Mouse (Mus musculus): Measurements from ENCODE around the gene Suv39h1. TPM values are rescaled to one million over a fixed set of nuclear protein-coding genes. Genes with fewer than 3 reads are reported as not detected.
"Not testable (repeated sequence)": the region's sequence is repeated elsewhere in the genome, so short reads cannot be mapped to it uniquely, and the experiment has no call there.

Gene Suv39h1
- polyA plus RNA-seq, 1 experiment, result 106 TPM

- H3K4me3 ChIP-seq (ENCODE audit: insufficient read depth, poor library complexity, severe bottlenecking), result no peak overlapping the region
- no peak overlapping the region for H3ac ChIP-seq (ENCODE audit: control insufficient read depth, insufficient read length, low read depth)
- no peaks in the 10 kb centered on the region for H3K27me3 ChIP-seq (ENCODE audit: control insufficient read depth, insufficient read depth, insufficient read length)
- peaks cover 68% of the 10 kb centered on the region for H3K79me2 ChIP-seq (ENCODE audit: control insufficient read depth, insufficient read depth)
- H3K36me3 ChIP-seq (ENCODE audit: control insufficient read depth, insufficient read depth), result peaks cover 53% of the 10 kb centered on the region
- H3K79me3 ChIP-seq (ENCODE audit: low read depth), result peaks cover 41% of the 10 kb centered on the region
- TF ChIP-seq CTCF (IDR thresholded peaks at IDR 0.05; ENCODE audit: control insufficient read depth, insufficient read depth, insufficient read length) (no peak), FOSL1 (IDR thresholded peaks at IDR 0.05; ENCODE audit: insufficient read depth, low read length, poor library complexity, severe bottlenecking) (no peak), USF1 (IDR thresholded peaks at IDR 0.05; ENCODE audit: low read depth) (no peak), MAX (IDR thresholded peaks at IDR 0.05) (no peak)
Measured at GRCm38 (mm10) chrX:8069166-8069565, 5.4 kb downstream of the Suv39h1 start.

- H3K27me3 ChIP-seq (ENCODE audit: control insufficient read depth, insufficient read depth, insufficient read length); H3K36me3 ChIP-seq (ENCODE audit: control insufficient read depth, insufficient read depth); H3ac ChIP-seq (ENCODE audit: control insufficient read depth, insufficient read length, low read depth); H3K79me3 ChIP-seq (ENCODE audit: low read depth); H3K79me2 ChIP-seq (ENCODE audit: control insufficient read depth, insufficient read depth); H3K4me3 ChIP-seq (ENCODE audit: insufficient read depth, poor library complexity, severe bottlenecking): not testable (repeated sequence)
Measured at GRCm38 (mm10) chrX:8051044-8051781, 23.3 kb downstream of the Suv39h1 start.

- TF ChIP-seq FOSL1 (IDR thresholded peaks at IDR 0.05; ENCODE audit: insufficient read depth, low read length, poor library complexity, severe bottlenecking), result no peak
- no peak for TF ChIP-seq CTCF (IDR thresholded peaks at IDR 0.05; ENCODE audit: control insufficient read depth, insufficient read depth, insufficient read length)
- TF ChIP-seq MYOD1 (IDR thresholded peaks at IDR 0.05; ENCODE audit: control insufficient read depth, insufficient read length, low read depth), result no peak
- no peak for TF ChIP-seq CEBPB (IDR thresholded peaks at IDR 0.05; ENCODE audit: low read depth)
- no peak for TF ChIP-seq MYOG (IDR thresholded peaks at IDR 0.05; ENCODE audit: control insufficient read depth, extremely low read depth, insufficient read length)
- no peak for TF ChIP-seq USF1 (IDR thresholded peaks at IDR 0.05; ENCODE audit: low read depth)
- no peak for TF ChIP-seq MAX (IDR thresholded peaks at IDR 0.05)
- Histone ChIP-seq H3K4me3 (ENCODE audit: insufficient read depth, poor library complexity, severe bottlenecking) (no peak overlapping the region), H3K79me2 (ENCODE audit: control insufficient read depth, insufficient read depth) (no peaks in the 10 kb centered on the region), H3ac (ENCODE audit: control insufficient read depth, insufficient read length, low read depth) (no peak overlapping the region), H3K79me3 (ENCODE audit: low read depth) (no peaks in the 10 kb centered on the region), H3K36me3 (ENCODE audit: control insufficient read depth, insufficient read depth) (no peaks in the 10 kb centered on the region), H3K27me3 (ENCODE audit: control insufficient read depth, insufficient read depth, insufficient read length) (no peaks in the 10 kb centered on the region)
Measured at GRCm38 (mm10) chrX:8033009-8033408, 41.6 kb downstream of the Suv39h1 start.

GRCm38 (mm10) chrX:8026811-8027210 is 47.7 kb downstream of the Suv39h1 start:
- no peak overlapping the region for H3ac ChIP-seq (ENCODE audit: control insufficient read depth, insufficient read length, low read depth)
- no peaks in the 10 kb centered on the region for H3K79me3 ChIP-seq (ENCODE audit: low read depth)
- no peak for TF ChIP-seq MAX (IDR thresholded peaks at IDR 0.05)
- no peak for TF ChIP-seq CEBPB (IDR thresholded peaks at IDR 0.05; ENCODE audit: low read depth)
- peak; percentile 31 for TF ChIP-seq MYOD1 (IDR thresholded peaks at IDR 0.05; ENCODE audit: control insufficient read depth, insufficient read length, low read depth)
- no peak for TF ChIP-seq USF1 (IDR thresholded peaks at IDR 0.05; ENCODE audit: low read depth)
- TF ChIP-seq CTCF (IDR thresholded peaks at IDR 0.05; ENCODE audit: control insufficient read depth, insufficient read depth, insufficient read length), result no peak
- TF ChIP-seq FOSL1 (IDR thresholded peaks at IDR 0.05; ENCODE audit: insufficient read depth, low read length, poor library complexity, severe bottlenecking), result peak; percentile 49
- TF ChIP-seq MYOG (IDR thresholded peaks at IDR 0.05; ENCODE audit: control insufficient read depth, extremely low read depth, insufficient read length), result no peak
- H3K79me2 ChIP-seq (ENCODE audit: control insufficient read depth, insufficient read depth), result no peaks in the 10 kb centered on the region
- no peaks in the 10 kb centered on the region for H3K27me3 ChIP-seq (ENCODE audit: control insufficient read depth, insufficient read depth, insufficient read length)
- no peak overlapping the region for H3K4me3 ChIP-seq (ENCODE audit: insufficient read depth, poor library complexity, severe bottlenecking)
- no peaks in the 10 kb centered on the region for H3K36me3 ChIP-seq (ENCODE audit: control insufficient read depth, insufficient read depth)

GRCm38 (mm10) chrX:8024795-8025194 is 49.8 kb downstream of the Suv39h1 start:
- Histone ChIP-seq H3ac (ENCODE audit: control insufficient read depth, insufficient read length, low read depth) (no peak overlapping the region), H3K79me2 (ENCODE audit: control insufficient read depth, insufficient read depth) (no peaks in the 10 kb centered on the region), H3K4me3 (ENCODE audit: insufficient read depth, poor library complexity, severe bottlenecking) (no peak overlapping the region), H3K27me3 (ENCODE audit: control insufficient read depth, insufficient read depth, insufficient read length) (no peaks in the 10 kb centered on the region), H3K36me3 (ENCODE audit: control insufficient read depth, insufficient read depth) (no peaks in the 10 kb centered on the region), H3K79me3 (ENCODE audit: low read depth) (no peaks in the 10 kb centered on the region)
- TF ChIP-seq CEBPB (IDR thresholded peaks at IDR 0.05; ENCODE audit: low read depth), result no peak
- no peak for TF ChIP-seq MYOG (IDR thresholded peaks at IDR 0.05; ENCODE audit: control insufficient read depth, extremely low read depth, insufficient read length)
- TF ChIP-seq MYOD1 (IDR thresholded peaks at IDR 0.05; ENCODE audit: control insufficient read depth, insufficient read length, low read depth), result no peak
- TF ChIP-seq CTCF (IDR thresholded peaks at IDR 0.05; ENCODE audit: control insufficient read depth, insufficient read depth, insufficient read length), result no peak
- no peak for TF ChIP-seq USF1 (IDR thresholded peaks at IDR 0.05; ENCODE audit: low read depth)
- TF ChIP-seq FOSL1 (IDR thresholded peaks at IDR 0.05; ENCODE audit: insufficient read depth, low read length, poor library complexity, severe bottlenecking), result no peak
- no peak for TF ChIP-seq MAX (IDR thresholded peaks at IDR 0.05)

GRCm38 (mm10) chrX:8020111-8020778 is 54.3 kb downstream of the Suv39h1 start:
- H3K79me3 ChIP-seq (ENCODE audit: low read depth), result no peaks in the 10 kb centered on the region
- H3K36me3 ChIP-seq (ENCODE audit: control insufficient read depth, insufficient read depth), result no peaks in the 10 kb centered on the region
- no peak overlapping the region for H3K4me3 ChIP-seq (ENCODE audit: insufficient read depth, poor library complexity, severe bottlenecking)
- no peaks in the 10 kb centered on the region for H3K79me2 ChIP-seq (ENCODE audit: control insufficient read depth, insufficient read depth)
- H3K27me3 ChIP-seq (ENCODE audit: control insufficient read depth, insufficient read depth, insufficient read length), result no peaks in the 10 kb centered on the region
- H3ac ChIP-seq (ENCODE audit: control insufficient read depth, insufficient read length, low read depth), result no peak overlapping the region
- TF ChIP-seq FOSL1 (IDR thresholded peaks at IDR 0.05; ENCODE audit: insufficient read depth, low read length, poor library complexity, severe bottlenecking) (no peak), MYOD1 (IDR thresholded peaks at IDR 0.05; ENCODE audit: control insufficient read depth, insufficient read length, low read depth) (no peak), USF1 (IDR thresholded peaks at IDR 0.05; ENCODE audit: low read depth) (no peak), MAX (IDR thresholded peaks at IDR 0.05) (no peak), CEBPB (IDR thresholded peaks at IDR 0.05; ENCODE audit: low read depth) (no peak), MYOG (IDR thresholded peaks at IDR 0.05; ENCODE audit: control insufficient read depth, extremely low read depth, insufficient read length) (no peak)

Data from C2C12 (cell line).